Mouse (Mus musculus) cortical plate, adult 2 months (tissue): ENCODE measurements at regions not wholly inside any gene's neighbourhood (a gene's known extent, or its start where the extent isn't known, plus 50 kb on each side); places are given as distances from the start of the nearest gene placed in this dataset.

Experiments used
- CTCF ChIP-seq: fragments of 200-500 bp; IDR thresholded peaks from 2 replicates; pipeline ENCODE4 v1.5.1; 2011; ENCODE audit warnings: mild to moderate bottlenecking, control low read depth, low read length; ENCODE audit not compliant: insufficient read depth; ENCODE audit errors: extremely low read depth
- POLR2A ChIP-seq: fragments of 200-500 bp; IDR thresholded peaks from 2 replicates; pipeline ENCODE4 v1.6.1; 2011; ENCODE audit warnings: mild to moderate bottlenecking, low read length, control low read depth; ENCODE audit not compliant: insufficient read depth; ENCODE audit errors: extremely low read depth

- no peak for TF ChIP-seq CTCF
- no peak for TF ChIP-seq POLR2A
These were observed 363.1 kb downstream of the Psat1 start for GRCm38 (mm10) chr19:15583782-15584693.
